Mouse (Mus musculus) kidney, postnatal 4 days (tissue): Measurements from ENCODE around the gene Casp7.
"Not testable (repeated sequence)": the region's sequence is repeated elsewhere in the genome, so short reads cannot be mapped to it uniquely, and the experiment has no call there.

Experiments used
- DNase-seq, 2 experiments: peaks; one replicate each; pipeline ENCODE4 v3.0.0; 2021; ENCODE audit warnings: mixed read lengths in 2 of 2

Gene Casp7

DNA sequence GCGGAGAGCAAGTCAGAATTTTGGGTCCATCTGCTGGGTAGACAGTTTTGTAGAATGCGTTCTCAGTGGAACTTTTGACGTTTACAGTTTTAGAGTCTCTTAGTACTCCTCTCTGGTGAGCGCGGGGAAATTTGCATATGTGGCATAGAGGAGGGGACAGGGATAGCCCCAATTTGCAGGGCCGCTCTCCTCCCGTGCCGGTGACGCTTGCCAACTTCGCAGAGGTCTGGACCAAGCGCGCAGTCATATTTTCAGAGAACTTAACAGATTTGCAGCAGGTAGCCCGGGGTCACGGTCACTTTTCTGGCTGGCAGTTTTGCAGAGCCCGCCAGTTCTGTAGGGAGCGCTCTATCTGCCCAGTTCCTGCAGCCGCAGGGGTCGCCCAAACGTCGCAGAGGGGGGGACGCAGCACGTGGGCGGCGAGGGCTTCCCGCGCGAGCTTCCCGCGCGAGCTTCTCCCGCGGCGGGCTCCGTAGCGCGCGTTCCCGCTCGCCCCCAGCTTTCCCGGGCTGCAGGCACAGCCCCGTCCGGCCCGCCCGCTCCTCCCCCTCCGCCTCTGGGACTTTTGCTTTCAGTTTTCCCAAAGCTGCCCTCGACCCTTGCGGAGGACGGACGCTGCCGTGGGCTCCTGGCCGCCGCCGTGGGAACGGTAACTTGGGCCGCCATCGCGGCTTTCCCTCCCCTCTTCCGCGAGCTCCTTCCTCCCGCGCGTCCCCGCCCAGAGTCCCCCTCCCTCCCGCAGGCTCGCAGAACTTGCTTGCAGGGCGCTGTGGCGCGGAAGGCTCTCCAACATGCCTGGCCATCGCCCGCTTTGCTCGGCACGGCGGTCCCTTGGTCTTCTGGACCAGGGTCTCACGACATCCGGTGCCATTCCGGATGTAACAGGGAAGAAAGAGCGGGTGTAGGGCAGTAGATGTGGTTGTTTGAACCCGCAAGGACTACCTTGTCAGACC is at the start of gene Casp7:
Casp7 (plus strand) TSS at position 461 of the 953 bp plus-strand sequence.
- peak; percentile 81 to 88 for DNase-seq

GRCm38 (mm10) chr19:56349295-56349694 is 47.6 kb upstream of the Casp7 start:
- peak; percentile 46 to 67 for DNase-seq

DNA sequence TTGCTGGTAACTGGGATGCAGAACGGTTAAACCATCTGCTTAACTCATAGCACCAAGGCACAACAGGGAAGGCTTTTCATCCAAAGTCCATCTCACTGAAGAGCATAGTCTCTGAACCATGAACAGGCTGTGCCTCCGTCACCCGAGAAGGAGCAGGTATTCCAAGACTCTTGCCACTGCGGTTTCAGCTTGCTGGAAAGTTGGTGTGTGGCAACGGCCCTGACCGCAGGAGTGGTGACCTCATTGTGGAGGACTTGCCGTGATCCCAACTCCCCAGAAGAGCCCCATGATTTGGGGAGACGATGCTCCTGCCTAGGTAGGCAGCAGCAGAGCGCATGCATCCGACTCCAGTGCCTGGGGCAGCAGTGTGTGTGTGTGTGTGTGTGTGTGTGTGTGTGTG is 43.2 kb upstream of the Casp7 start:
- peak in 1 of 2 experiments; percentile 35 for DNase-seq

GRCm38 (mm10) chr19:56355201-56355600 is 41.7 kb upstream of the Casp7 start:
- DNase-seq, result no peak

GRCm38 (mm10) chr19:56356480-56357373 is 40.2 kb upstream of the Casp7 start:
- peak; percentile 88 for DNase-seq

DNA sequence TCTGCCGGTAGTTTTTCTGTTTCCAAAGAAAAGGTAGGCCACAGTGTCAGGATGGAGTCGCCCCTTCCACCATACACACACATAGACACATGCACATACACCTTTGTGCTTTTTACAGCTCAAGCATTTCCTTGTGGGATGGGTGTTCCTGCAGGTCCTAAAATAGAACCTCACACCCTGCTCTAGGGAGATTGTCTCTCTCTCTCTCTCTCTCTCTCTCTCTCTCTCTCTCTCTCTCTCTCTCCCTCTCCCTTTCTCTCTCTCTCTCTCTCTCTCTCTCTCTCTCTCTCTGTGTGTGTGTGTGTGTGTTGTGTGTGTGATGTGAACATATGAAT is 39.6 kb upstream of the Casp7 start:
- not testable (repeated sequence) for DNase-seq

DNA sequence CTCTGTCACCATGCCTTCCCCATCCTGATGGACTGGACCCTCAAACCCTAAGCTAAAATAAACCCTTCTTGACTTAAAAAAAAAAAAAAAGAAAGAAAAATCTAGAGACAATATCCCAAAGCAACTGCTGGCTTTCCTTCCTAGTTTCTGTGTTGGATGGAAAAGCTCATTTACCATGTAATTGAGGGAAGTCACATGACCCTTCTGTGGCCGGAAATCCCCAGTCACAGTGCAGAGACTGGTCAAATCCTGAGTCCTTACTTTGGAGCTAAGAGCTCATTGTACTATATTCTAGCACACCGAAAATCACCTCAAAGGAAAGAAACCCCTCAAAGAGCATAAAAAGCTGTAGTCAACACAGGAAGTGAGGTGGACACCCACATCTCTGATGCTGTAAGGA is 38.0 kb upstream of the Casp7 start:
- no peak for DNase-seq

DNA sequence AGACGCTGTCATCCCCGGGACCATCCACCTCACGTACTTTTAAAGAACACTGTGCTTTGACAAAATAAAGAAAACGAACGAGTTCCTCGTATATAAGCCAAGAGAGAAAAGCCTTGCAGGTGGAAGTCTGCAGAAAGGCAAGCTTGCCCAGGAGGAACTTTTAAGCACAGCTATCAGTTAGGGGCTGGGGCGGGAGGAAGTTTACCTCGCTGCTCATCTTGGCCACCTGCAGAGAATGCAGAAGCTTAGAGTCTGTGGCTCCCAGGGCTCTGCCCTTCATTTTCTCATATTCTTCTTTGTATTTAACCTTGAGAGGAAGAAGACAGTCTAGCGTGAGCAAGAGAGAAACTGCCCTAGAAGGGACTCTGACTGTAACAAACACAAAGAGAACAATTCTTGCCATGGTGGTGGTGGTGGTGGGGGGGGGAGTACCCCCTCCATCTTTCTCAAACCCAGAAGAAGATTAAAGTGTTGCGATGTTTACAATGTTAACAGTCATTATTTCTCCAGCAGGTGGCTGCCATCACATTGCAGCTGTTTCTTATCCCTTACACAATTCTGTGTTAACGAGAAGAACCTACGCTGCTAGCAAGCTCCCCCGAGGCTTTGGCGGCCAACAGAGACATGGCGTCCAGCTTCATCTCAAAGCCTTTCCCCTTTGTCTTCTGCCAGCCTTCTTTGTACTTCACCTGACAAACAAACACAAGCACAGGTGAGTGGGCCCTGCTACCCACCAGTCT is 33.0 kb upstream of the Casp7 start:
- peak; percentile 55 to 66 for DNase-seq

GRCm38 (mm10) chr19:56364563-56364962 is 32.4 kb upstream of the Casp7 start:
- peak in 1 of 2 experiments; percentile 38 for DNase-seq

DNA sequence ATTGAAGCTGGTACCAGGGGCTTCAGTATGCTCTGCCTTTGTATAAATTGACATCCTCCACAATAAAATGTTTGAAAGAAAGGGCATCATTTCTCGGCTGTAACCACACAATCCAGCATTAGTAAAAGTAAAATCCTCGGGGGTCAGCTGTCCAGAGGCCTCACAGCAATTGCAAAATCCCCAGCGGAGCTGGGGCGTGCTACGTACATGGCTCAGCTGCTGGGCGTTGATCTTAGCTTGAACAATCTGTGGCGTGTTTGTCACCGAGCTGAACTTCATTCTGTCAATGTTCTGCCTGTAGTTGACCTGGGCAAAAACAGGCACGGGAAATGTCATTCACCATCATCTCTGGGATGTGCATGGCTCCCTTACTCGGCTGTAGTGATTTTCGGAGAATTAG is 30.8 kb upstream of the Casp7 start:
- no peak for DNase-seq

- DNase-seq, result no peak
Observed at GRCm38 (mm10) chr19:56366625-56367024, 30.3 kb upstream of the Casp7 start.

DNA sequence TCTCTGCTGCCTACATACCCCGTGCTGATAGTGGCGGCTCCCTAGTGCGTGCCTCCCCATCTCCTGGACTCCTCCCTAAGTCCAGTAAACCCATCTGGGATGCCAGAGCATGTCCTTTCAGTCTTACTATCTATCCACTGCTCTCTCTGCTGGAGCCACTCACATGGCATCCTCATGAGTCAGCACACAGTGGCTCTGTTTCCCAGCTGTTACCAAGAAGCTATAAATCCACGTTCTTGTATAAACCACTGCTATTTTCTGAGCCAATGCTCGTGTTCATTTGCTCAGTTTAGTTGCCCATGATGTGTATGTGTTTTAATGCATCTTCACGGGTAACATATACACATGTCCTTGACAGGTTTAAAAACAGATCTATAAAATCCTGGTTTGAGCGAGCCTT is 29.2 kb upstream of the Casp7 start:
- no peak for DNase-seq

- DNase-seq, result no peak
Observed at GRCm38 (mm10) chr19:56368912-56369311, 28.0 kb upstream of the Casp7 start.

DNA sequence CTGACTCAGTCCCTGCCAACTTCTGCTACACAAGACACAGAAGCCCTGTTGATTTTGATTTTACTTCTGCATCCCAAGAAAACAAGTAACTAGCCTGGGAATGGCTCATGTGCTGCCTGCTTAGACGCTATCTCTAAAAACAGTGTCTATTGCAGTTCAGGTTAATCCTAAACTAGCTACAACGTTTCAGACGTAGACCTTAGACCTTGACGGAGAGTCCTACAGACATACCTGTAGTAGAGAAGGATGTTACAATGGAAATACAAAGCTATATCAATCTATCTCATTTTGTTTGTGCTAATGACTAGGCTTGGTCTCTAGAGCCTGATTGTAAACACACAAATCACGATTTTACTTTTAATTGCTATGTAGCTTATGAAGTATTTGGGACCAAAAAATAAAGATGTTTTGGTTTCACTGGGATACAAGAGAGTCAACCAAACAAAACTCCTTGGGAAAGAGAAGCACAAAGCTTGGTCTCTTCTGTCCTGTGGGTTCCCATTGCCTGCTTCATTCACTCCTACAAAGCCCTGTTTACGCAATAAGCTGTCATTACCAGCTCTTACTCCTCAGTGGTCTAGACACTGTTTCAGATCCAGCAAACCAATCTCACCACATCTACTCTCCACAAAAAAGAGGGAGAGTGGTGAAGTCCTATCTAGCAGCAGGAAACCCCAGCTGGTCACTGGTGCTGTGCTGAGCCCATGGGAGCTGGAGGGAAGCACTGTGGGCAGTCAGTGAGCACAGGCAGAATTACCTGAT is 26.4 kb upstream of the Casp7 start:
- DNase-seq, result no peak

GRCm38 (mm10) chr19:56372226-56372625 is 24.7 kb upstream of the Casp7 start:
- no peak for DNase-seq

- no peak for DNase-seq
Observed at GRCm38 (mm10) chr19:56373246-56373645, 23.7 kb upstream of the Casp7 start.

DNA sequence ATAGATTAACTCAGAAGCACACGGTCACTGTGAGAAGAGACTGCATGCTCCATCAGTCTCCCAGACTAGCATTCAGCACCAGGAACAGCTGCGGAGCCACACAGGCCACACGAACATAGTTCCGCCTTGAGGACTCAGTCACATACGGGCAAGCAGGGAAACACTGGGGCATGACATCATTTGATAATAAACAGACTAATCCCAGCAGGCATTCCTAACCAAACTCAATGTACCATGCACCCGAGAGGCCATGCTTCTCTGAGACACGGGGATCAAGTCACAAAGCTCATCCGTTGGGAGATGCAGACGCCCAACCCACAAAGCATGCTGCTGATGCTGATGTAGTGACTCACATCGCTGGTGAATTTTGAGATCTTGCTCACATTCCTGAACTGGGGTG is 22.9 kb upstream of the Casp7 start:
- no peak for DNase-seq

GRCm38 (mm10) chr19:56378007-56378406 is 18.9 kb upstream of the Casp7 start:
- DNase-seq, result no peak

DNA sequence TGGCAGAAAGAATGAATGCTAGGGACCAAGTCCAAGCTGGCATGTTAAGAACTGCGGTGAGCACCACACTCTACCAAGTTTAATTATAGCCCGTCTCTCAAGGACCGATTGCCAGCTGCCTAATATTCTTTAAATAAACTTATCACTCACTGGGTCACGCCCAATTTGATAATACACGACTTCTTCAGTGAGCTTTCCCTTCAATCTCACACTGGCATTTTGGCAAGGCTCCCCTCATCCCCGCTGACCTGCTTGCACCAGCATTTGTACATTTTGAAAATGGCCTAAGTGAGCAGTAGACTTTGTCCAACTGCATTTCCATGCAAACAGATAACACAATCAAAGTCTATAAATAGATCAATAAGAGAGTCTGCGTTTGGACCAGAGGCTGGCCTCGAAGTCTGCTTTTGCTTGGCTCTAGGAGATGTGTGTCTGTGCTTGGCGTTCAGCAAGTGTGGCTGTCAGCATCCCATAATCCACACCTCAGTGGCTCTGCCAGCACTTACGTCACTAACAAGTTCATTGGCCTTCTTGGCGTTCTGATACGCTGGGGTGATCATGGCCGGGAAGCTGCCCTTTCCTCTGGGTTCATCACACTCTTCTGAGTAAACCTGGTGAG is 18.3 kb upstream of the Casp7 start:
- no peak for DNase-seq

GRCm38 (mm10) chr19:56380341-56380740 is 16.6 kb upstream of the Casp7 start:
- DNase-seq, result no peak

DNA sequence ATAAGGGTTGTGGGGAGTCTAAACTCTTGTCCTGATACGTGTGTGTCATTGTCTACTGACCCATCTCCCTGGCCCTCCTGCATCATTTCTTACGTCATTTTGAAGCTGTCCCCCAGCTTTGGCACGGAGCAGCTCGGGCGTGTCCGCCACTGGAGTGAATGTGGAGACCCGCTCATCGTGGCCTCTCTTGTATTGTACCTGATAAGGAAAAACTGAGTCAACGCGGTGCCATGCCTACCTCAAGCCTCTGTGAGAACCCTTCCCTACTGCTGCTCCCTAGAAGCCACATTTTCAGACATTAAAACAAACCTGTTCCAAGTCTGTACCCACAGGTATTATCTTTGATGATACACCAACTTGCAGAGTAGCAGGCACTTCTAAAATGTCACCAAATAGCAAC is 15.5 kb upstream of the Casp7 start:
- no peak for DNase-seq

DNA sequence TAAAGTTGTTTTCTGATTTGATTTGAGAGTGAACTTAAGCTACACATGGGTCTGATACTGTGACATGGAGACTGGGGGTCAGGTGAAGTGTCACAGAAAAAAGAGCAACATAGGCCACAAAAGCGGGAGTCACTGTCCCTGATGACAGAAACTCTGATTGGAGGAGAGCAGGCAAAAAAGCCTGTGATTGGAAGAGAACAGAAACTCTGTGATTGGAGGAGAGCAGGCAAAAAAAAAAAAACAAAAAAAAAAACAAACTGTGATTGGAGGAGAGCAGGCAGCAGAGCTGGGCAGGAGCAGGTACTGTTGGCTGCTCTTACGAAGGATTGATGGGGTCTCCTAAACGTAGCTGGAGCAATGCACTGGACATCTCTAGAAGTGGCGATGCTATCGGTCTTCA is 11.4 kb upstream of the Casp7 start:
- no peak for DNase-seq
